Mouse (Mus musculus) liver, postnatal 0 days (tissue): ENCODE measurements around the gene Gm17657.

Experiments
- CTCF ChIP-seq: sonication (generic); IDR thresholded peaks from 2 replicates; pipeline ENCODE4 v1.5.1; 2016; ENCODE audit warnings: antibody characterized with exemption, low read depth
- EP300 ChIP-seq: IDR thresholded peaks from 2 replicates; pipeline ENCODE4 v1.6.1; 2016; ENCODE audit warnings: antibody characterized with exemption, low read depth, mild to moderate bottlenecking

DNA sequence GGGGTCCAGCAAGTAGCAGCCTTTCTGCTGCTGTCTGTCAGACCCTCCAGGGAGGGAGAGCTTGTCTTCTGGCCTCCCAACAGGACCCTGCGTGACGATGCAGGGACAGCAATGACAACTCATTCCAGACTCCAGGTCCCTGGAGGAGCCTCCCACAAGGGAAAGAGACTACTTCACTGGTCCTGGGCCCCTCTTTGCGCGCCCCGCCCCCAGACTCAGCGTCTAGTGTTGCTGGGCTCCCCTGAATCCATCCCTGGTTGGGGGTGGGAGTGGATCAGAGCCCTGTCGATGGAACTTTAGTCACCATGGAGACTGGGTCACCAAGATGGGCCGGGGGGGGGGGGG lies 54.7 kb downstream of the Gm17657 start:
- TF ChIP-seq CTCF (no peak), EP300 (no peak)
